Mouse (Mus musculus): Measurements from ENCODE around the gene Nt5c2. TPM values are rescaled to one million over a fixed set of nuclear protein-coding genes. Genes with fewer than 3 reads are reported as not detected.

Nt5c2 gene
- total RNA-seq (2021), result 10 to 100 TPM; 17.0 to 23.6 TPM
- long read RNA-seq, experiment 1, partial matches to known transcripts, result 1 of 9 reads
- long read RNA-seq, experiment 1, other reads (novel, unspliced or antisense), result 7 of 9 reads
- long read RNA-seq, experiment 2, partial matches to known transcripts, result 1 of 8 reads
- long read RNA-seq, experiment 2, other reads (novel, unspliced or antisense), result 5 of 8 reads

DNA sequence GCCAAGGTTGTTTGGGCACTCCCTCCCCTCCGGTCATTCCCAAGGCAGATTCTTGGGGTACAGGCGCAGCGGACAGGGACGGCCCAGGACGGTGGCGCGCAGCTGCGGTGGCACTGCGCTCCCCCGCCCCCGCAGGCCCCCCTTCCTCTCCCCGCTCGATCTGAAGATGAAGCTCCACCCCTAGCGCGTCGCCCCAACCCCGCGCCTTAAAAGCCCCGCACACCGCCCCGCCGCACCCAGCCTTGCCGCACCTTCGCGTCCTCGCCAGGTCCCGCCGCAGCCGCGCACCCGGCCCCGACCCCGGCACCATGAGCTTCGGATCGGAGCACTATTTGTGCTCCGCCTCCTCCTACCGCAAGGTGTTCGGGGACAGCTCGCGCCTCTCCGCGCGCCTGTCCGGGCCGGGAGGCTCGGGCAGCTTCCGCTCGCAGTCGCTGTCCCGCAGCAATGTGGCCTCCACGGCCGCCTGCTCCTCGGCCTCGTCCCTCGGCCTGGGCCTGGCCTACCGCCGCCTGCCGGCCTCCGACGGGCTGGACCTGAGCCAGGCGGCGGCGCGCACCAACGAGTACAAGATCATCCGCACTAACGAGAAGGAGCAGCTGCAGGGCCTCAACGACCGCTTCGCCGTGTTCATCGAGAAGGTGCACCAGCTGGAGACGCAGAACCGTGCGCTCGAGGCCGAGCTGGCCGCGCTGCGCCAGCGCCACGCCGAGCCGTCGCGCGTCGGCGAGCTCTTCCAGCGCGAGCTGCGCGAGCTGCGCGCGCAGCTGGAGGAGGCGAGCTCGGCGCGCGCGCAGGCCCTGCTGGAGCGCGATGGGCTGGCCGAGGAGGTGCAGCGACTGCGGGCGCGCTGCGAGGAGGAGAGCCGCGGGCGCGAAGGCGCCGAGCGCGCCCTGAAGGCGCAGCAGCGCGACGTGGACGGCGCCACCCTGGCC is at the start of gene Nt5c2, which contains the start of gene Ina:
Gene Nt5c2 (minus strand): TSS at position 707 of the 935 bp plus-strand sequence.
Gene Ina (plus strand): TSS at position 252 of the 935 bp plus-strand sequence.
- no peak for DNase-seq

DNA sequence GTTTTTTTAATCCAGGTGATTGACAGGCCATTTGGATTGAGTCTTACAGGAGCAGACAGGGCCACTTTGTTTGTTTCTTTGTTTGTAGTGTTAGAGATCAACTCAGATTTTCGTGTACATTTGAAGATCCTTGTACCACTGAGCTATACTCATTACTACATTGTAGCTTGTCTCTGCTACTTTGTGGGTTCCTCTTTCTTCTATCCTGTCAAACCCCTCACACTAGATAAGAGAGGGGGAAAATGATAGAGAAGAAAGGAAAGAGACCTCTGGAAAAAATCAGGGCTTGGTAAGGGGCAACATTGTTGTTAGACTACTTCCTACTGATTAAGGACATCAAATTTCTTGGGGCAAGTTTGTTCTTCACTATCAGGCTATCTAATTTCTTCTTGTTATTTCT is 42.7 kb upstream of the Nt5c2 start:
- DNase-seq, result no peak

DNA sequence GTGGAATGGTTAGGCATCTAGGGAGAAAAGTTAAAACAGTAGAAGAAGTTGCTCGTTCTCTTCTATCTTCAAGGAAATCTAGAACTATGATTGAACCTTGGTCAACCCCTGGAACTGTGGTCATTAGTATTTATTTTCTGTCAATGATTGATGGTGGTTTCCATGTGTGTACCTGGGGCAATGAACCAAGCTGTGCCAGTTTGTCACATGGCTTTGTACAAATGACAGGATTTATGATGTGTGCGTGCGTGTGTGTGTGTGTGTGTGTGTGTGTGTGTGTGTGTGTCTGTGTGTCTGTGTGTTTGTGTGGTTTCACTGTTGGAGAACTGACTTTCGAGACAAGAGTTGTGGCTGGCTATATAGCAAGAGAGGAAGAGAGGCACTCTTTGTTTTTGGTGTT is 38.5 kb upstream of the Nt5c2 start:
- DNase-seq, result no peak

DNA sequence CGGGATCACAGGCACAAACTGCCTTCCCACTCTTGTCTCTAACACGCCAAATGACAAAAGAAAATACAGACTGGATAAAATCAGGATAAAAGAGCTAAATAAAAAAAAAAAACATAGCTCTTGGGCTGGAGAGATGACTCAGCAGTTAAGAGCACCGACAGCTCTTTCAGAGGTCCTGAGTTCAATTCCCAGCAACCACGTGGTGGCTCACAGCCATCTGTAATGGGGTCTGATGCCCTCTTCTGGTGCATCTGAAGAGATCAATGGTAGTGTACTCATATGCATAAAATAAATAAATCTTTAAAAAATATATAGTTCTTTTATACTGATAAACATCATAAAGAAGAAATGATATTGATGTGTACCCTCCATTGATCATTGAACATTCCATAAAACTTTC is 38.0 kb upstream of the Nt5c2 start:
- no peak for DNase-seq

DNA sequence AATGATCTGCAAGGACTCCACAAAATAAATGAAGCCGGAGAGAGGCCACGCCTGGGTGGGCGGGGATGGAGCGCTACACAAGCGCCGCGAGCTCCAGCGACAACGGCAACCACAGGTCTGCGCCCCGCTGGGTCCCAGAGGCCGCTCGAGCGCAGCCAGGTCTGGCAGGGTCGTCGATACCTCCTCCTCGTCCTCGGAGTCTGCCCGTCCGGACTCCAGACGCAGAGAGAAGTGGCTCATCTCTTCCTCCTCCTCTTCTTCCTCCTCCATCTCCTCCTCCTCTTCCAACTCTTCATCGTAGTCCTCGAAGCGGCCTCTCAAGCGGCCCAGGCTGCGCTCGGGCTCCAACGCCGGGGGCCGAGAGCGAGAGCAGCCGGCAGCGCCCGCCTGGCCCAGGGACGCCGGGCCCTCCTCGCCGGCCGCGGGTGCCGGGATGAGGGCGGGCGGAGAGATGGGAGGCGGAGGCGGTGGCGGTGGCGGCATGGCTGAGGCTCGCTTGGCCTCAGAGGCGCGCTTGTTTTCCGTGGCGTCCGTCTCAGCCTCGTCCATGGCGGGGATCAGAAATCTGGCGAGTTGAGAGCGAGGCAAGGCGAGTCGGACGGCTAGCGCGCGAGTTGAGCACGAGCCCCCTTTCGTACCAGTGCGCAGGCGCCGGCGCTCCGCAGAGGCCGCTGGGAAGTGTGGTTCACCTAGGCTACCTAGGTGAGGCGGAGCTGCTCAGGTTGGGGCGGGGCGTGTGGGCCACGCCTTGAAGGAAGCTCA is 35.5 kb upstream of the Nt5c2 start, which contains the start of gene Pcgf6:
Gene Pcgf6 (minus strand): TSS at position 636 of the 762 bp plus-strand sequence.
- peak; percentile 63 for DNase-seq

DNA sequence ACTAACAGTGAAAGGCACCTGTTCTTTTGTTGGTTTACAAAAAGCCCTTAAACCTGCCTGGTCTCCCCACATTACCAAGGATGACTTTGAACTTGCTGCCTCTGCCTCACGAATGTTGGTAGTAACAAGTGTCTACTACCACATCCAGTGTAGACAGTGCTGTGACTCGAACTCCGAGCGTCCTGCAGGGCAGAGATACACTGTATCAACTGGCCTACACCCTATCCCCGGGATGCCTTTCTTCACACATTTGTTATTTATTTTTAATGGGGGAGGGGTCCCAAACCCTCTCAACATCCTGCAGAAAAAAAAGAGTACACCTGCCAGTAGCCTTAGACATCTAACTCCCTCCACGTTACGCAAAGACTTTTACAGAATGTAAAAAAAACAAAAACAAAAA is 34.9 kb upstream of the Nt5c2 start:
- no peak for DNase-seq

DNA sequence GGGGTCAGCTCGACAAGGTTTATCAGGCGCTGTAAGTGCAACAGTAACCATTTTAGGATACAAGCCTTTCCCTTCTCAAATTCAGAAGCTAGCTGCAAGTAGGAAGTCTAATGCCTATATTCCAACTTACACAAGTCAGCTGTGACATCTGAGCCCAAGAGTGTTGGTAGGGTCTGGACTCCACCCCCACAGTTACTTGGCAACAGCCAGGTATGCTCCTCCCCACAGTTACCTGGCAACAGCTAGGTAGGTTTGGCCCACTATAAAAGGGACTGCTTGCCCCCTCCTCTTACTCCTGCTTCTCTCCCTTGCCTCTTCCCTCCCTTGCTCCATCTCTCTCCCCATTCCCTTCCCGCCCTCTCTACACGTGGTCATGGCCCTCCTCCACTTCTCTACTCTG is 34.1 kb upstream of the Nt5c2 start:
- DNase-seq, result no peak

DNA sequence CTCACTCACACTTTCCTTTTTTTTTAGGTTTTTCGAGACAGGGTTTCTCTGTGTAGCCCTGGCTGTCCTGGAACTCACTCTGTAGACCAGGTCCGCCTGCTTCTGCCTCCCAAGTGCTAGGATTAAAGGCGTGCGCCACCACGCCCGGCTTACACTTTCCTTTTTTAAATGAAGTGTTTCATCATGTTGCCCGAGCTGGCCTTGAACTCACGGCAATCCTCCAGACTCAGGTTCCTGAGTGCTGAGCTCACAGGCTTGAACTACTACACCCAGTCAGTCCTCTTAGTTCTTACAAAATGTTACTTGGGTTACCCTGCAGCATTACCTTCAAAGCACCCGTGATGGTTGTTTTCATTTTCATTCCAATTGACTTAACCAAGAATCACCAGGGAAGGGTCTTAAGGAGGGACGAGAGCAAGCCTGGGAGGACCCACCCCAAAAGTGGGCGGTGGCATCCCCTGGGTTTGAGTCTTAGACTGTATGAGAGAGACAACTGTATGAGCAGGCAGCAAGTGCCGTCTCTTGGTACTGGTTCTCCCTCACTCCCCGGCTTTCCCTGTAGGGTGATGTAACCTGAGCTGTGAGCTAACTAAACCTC is 32.4 kb upstream of the Nt5c2 start:
- no peak for DNase-seq

DNA sequence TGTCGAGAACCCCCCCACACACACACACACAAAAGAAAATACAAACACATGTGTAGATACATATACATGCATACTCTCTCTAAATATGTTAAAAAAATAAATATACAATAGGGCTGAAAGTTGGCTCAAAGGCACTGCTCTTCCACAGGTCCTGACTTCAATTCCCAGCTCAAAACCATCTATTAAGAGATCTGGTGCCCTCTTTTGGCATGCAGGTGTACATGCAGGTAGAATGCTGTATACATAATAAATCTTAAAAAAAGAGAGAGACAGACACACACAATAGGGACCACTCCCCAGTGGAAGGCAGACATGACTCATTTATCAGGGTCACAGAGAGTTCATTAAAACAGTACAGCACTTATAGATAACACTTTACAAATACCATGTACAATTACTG is 31.4 kb upstream of the Nt5c2 start:
- DNase-seq, result no peak

DNA sequence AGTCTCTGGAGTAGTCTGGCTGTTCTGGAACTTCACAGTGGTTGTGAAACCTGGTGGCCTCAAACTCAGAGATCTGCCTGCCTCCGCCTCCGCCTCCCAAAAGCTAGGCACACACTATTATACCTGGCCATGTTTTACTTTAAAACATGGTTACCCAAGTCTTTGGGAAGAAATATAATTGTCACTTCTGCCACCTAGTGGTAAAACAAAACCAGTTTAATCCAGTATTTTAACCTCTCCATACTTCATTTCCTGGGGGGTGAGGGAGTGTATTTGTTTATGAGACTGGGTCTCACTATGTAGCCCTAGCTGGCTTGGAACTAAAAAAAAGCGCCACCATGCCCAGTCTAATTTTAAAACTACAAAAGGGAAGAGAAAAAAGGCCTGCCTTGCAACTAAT is 28.7 kb upstream of the Nt5c2 start:
- DNase-seq, result no peak

DNA sequence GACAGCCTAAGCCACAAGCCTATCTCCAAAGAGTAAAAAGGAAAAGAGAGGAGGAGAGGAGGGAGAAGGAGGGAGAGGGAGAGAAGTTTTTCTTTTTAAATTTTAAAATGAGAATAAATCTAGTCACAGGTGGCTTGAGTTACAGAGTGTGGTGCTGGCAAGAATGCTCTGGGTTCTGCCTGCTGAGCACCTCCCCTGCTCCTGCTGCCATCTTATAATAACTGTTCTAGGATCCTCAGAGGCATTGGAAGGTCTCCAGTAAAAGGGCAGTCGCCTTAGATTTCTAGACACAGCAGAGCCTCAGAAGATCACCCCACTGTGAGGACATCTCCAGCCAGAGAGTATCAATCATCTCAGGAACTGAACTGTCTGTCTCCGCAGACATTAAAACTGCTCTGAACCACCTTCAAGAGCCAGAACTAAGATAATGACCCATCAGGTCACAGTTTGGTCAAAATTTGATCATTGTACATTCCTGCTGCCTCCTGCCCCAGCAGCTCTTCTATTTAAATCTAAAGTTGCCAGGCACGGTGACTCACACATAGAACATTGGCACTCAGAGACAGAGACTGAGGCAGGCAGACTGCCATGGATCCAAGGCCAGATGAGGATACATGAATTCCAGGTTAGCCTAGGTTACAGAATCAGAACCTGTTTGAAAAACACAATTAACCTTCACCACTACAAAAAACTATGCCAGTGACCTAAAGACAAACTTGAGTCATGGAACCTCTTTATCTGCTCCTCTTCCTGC is 25.9 kb upstream of the Nt5c2 start:
- DNase-seq, result no peak

DNA sequence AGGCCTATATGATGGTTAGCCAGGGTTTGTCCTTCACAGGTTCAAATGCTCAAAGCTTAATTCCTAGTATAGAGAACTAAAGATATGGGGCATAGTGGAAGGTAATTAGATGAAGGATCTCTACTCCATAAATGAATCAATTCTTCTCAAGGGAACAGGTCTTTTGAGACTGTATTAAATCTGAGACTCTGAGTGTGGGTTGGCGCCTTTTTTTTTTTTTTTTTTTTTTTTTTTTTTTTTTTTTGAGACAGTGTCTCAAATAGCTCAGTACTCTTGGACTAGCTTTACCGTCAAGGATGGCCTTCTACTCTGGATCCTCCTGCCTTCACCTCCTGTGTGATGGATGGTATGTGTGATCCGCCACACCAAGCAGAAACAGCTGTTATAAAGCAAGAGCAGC is 21.6 kb upstream of the Nt5c2 start:
- no peak for DNase-seq

DNA sequence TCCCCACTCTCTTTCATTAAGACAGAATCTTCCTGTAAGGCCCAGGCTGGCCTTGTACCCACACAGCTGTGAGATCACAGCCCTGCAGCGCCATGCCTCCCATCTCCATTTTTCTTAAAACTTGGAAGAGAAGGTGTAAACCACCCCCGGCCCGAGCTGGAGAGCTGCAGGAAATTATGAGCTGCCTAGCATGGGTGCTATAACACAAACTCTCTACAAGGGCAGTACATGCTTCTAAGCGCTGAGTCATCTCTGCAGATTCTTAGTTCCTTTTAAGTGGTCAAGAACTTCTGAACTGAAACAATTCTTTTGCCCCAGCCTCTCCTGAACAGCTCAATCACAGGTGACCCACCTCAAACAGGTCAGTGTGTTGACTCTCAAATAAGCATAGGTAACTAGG is 20.0 kb upstream of the Nt5c2 start:
- no peak for DNase-seq

DNA sequence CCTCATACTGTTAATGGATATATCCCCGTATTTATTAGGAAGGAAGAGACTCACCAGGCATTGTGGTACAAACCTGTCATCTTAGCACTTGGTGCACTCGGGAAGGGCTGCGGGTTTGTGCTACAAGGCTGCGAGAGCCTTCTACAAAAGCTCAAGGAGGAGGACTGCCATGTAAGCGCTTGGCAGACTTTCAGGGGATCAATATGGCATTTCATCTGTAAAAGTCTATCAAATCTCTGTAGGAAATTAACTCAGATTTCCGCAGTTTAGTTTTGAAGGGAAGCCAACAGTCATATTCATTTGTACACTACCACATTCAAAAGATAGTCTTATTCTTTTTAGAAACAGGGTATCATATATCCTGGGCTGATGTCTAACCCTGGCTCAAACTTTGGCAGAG is 16.8 kb upstream of the Nt5c2 start:
- no peak for DNase-seq

DNA sequence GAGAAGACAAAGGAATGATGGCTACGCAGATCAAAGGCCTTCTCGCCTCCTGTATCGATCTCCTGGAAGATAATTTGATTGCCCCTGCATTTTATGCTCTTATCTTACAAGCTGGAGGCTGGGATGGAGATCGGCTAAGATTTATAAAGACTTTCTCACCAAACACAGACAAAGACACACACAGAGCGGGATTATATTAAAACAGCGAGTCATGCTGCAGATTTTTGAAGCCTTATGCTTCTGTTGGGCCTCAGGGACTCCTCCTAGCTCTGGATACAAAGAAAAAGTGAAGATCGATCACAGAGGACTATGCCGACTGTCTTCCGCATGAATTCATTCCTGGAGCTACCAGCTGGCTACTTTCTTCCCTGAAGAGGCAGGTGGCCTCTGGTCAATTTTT is 14.8 kb upstream of the Nt5c2 start:
- DNase-seq, result no peak

DNA sequence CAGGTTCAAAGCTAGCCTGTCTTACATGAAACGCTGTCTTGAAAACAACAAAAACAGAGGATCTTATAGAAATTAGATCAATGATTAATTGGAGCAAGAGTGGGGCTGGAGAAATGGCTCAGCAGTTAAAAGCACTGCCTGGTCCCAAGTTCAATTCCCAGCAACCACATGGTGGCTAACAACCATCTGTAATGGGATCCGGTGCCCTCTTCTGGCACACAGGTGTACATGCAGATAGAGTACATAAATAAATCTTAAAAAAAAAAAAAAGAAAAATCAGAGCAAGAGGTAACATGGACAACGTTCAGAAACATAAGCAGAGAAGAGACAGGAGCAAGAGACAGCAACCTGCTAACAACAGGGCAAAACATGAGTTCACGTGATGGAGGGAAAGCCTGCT is 11.6 kb upstream of the Nt5c2 start:
- no peak for DNase-seq

DNA sequence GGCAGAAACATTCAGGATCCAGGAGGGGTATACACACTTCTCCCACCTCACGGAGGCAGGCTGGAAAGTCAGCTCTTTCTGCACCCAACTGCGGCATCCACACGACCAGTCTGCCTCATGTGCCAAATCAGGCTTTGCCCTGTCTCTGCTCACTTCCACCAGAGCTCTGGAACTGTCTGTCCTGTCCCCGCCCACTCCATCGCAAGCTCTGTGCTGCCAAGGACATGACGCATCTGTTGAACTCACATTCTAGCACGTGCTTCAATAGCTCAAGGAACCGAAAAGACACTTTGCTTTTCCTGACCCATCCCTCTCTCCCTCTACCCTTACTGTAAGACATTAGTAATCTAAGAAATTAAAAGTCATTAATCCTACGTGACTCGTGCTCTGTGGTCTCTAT is 10.0 kb upstream of the Nt5c2 start:
- DNase-seq, result no peak

DNA sequence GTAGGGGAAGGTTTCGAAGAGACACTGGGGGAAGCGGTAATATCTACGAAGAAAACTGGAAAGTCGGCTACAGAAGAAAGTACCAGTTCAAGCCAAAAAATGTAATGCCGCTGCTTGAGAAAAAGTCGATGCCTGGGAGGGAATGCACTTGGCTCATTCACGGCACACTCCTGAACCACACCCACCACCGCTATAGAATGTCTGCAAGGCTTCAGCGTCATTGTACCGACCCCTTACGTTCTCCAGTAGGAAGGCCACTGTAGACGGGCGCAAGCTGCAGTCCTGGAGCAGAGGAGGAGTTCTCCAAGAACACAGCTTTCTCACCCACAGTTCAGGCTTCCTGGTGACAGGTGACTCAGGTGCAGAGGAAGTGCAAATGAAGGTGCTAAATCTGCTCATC is 8.6 kb upstream of the Nt5c2 start:
- no peak for DNase-seq

DNA sequence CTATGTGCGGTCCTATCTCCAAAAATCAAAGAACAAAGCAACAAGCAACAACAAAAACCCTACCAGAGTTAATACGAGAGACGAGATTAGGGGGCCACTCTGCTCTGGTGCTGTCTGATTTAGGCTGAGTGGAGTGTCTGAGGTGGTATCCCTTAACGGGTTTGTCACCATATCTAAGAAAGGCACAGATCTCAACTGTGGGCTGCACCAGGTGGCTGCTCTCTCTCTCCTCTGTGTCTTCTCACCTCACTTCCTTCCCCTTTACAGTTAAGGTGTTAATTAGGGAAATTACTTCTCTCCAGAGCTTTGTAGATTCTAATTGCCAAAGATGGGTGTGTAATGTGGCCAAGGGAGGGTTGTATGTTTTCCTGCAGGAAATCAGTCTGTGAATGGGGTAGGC is 7.8 kb upstream of the Nt5c2 start:
- no peak for DNase-seq

DNA sequence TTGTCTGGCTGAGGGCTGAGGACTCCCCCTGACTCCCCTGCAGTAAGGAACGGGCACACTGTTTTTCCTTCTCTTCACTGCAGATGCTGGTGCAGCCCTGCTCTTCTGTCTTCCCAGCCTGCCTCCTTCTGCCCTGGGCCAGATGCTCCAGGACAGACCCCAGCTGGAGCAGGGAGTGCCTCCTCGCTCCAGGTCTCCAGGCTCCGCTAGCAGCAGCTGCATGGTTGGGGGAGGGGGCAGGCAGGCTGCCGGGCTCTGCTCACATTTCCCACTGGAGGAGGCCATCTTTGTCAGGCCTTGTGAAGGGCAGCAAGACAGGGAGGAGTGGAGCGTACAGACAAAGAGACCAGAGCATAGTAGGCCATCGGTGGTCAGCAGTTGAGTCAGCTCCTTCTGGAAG is 4.4 kb upstream of the Nt5c2 start:
- no peak for DNase-seq

DNA sequence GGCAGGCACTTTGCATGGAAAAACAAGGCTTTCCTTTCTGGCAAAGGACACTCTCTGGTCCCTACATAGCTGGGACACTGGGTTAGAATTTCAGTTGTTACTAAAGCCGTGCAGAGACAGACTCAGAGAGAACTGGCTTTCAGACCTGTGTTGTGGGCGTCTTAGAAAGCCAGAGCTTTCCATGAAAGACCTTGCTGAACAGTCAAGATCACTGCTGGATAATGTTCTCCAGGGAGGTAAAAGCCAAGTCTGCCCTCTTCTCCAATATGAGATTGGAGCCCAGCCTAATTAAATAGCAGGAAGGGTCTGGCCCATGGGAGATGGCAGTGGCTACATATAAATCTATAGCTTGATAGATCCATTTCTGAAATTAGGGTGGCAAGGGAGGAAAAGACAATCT is 3.4 kb upstream of the Nt5c2 start:
- no peak for DNase-seq

DNA sequence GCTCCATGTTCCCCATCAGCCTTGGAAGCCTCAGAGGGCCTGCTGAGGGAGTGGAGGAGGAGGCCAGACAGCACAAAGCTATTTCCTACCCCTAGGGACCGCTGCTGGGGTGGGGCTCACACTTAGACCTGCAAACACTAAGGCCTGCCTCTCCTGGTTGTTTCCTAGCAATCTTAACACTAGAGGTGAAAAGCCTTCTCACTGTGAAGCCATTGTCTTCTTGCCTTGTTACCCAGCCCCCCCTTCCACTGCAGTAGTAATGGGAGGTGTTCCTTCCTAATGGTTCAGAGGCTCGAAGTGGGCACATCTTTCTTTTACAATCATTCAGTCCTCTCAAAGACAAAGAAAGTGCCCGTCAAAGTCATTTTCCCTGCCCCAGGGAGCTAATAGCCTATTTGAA is 2.9 kb upstream of the Nt5c2 start:
- DNase-seq, result no peak

Measured in gastrocnemius, postnatal 25 days (tissue).